Mouse (Mus musculus) lung, embryonic 14.5 days (tissue): ENCODE results near the gene Nr1d1. TPM values are rescaled to one million over a fixed set of nuclear protein-coding genes. Genes with fewer than 3 reads are reported as not detected.

ENCODE experiments used
- ATAC-seq: fragments of 200-750 bp; cut with Nextera tagmentation; 2 replicates; pipeline ENCODE4 v1.8.0; 2017; ENCODE audit warnings: mild to moderate bottlenecking, moderate TSS enrichment, moderate library complexity; ENCODE audit not compliant: insufficient read depth
- DNase-seq: peaks from one replicate; pipeline ENCODE4 v3.0.0-alpha.2; 2015
- H3K27ac ChIP-seq: fragments of 300-500 bp; sonication (generic); 2 replicates; pipeline ENCODE4 v1.5.1; 2014; ENCODE audit warnings: low read depth, mild to moderate bottlenecking, moderate library complexity
- H3K27me3 ChIP-seq: fragments of 300-500 bp; sonication (generic); 2 replicates; pipeline ENCODE4 v1.6.1; 2014; ENCODE audit warnings: low read length, control low read depth; ENCODE audit not compliant: insufficient read depth
- H3K36me3 ChIP-seq: fragments of 300-500 bp; sonication (generic); 2 replicates; pipeline ENCODE4 v1.6.1; 2014; ENCODE audit warnings: control low read depth; ENCODE audit not compliant: insufficient read depth
- H3K4me1 ChIP-seq: fragments of 300-500 bp; sonication (generic); 2 replicates; pipeline ENCODE4 v1.6.1; 2014; ENCODE audit warnings: antibody characterized with exemption, control low read depth; ENCODE audit not compliant: insufficient read depth
- H3K4me2 ChIP-seq: fragments of 300-500 bp; sonication (generic); 2 replicates; pipeline ENCODE4 v1.6.1; 2014; ENCODE audit warnings: mild to moderate bottlenecking
- H3K4me3 ChIP-seq: fragments of 300-500 bp; sonication (generic); 2 replicates; pipeline ENCODE4 v1.5.1; 2014; ENCODE audit warnings: low read depth, low read length
- H3K9ac ChIP-seq: fragments of 300-500 bp; sonication (generic); 2 replicates; pipeline ENCODE4 v1.6.1; 2014
- H3K9me3 ChIP-seq: fragments of 300-500 bp; sonication (generic); 2 replicates; pipeline ENCODE4 v1.6.1; 2016; ENCODE audit warnings: low read depth, low read length, control low read depth
- CTCF ChIP-seq: IDR thresholded peaks from 2 replicates; pipeline ENCODE4 v1.5.1; 2016; ENCODE audit warnings: antibody characterized with exemption, low read depth
- WGBS: fragments of 180-500 bp; shearing (Covaris S2); extraction: QIAGEN DNeasy Blood & Tissue Kit; methylation state at CpG from one replicate; pipeline ENCODE4 v1.1.7; 2014; 5-methylcytosine and 5-hydroxymethylcytosine counted together
- polyA plus RNA-seq: library from polyadenylated mRNA; unstranded; fragments of >200 nt; fragmentation: Nextera tagmentation; extraction: Ambion mirVana; gene quantifications from 2 replicates; pipeline ENCODE4 v1.2.1, GENCODE M21; 2014

Nr1d1 gene
- polyA plus RNA-seq, 1 experiment from 2014 or later = 1.4 TPM

DNA sequence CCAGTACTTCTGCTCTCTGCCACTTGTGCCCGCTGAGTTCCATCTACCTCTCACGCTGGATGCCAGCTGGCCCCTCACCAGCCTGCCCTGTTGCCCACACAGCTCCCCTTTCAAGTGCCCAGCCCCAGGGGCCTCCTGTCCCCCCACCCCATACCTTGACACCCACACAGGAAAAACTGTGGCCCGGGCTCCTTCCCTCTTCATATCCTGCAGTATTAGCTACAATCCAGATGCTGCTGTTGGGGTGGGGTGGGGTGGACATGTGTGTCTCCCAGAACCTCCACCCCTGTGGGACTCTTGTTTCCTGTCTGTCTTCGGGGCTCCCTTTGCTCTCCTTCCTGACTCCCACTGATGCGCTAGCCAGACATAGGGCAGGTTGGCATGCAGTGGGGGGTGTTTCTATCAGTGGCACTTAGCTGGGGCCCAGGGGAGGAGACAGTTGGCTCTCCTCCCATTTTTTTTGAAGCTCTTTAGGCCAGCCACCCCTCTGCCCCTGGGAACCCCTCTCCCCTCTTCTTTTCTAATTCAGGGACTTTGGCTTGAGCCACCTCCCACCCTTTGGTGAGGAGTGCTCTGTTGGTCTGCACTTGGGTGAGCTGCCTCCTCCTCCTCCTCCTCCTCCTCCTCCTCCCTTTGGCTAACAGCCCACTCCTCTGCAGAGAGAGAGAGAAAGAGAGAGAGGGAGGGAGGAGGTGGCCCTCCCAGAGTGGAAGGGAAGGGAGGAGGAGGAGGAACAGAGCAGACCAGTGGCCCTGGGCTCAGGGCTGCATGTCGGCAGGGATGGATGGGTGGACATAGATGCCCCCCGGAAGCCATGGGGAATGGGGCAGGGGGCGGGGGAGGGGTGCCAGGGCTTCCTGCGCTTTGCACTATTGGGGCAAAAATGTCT is 9.5 kb downstream of the Nr1d1 start:
- peaks cover 37% of the 10 kb centered on the region for H3K4me1 ChIP-seq
- peak overlapping the region; percentile 75 for H3K27ac ChIP-seq
- no peaks in the 10 kb centered on the region for H3K9me3 ChIP-seq
- 45% methylated on average over 5 of the region's 9 CpGs for WGBS
- no peak for TF ChIP-seq CTCF
- H3K36me3 ChIP-seq = peaks cover 63% of the 10 kb centered on the region
- H3K9ac ChIP-seq = peak overlapping the region; percentile 29
- H3K27me3 ChIP-seq = no peaks in the 10 kb centered on the region
- no peak overlapping the region for H3K4me3 ChIP-seq
- peak; percentile 21; the same call in 1 of the 2 replicates for ATAC-seq
- peak overlapping the region; percentile 23; the same call in 1 of the 2 replicates for H3K4me2 ChIP-seq
- DNase-seq = peak; percentile 68

DNA sequence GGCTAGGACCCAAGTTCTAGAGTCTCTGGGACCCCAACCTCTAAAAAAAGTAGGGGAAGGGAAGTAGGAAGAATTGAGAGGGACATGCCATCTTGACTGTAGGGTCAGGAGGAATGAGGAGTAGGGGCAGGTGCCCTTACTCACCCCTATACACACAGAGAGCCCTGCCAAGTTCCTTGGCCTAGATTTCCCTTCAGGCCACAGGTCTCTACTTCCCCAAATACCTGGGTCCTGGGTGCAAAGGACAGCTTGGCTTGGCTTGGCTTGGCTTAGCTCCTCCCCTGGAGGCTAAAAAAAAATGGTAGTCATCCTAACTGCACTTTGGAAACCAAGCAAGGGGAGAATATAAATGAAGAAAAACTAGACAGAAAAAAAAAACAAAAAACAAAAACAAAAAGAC is 10.4 kb downstream of the Nr1d1 start:
- no peak overlapping the region for H3K4me2 ChIP-seq
- peaks cover 37% of the 10 kb centered on the region for H3K4me1 ChIP-seq
- TF ChIP-seq CTCF = no peak
- DNase-seq = no peak
- no peak overlapping the region for H3K27ac ChIP-seq
- H3K36me3 ChIP-seq = peaks cover 62% of the 10 kb centered on the region
- H3K9me3 ChIP-seq = no peaks in the 10 kb centered on the region
- H3K27me3 ChIP-seq = no peaks in the 10 kb centered on the region
- H3K4me3 ChIP-seq = no peak overlapping the region
- no peak for ATAC-seq
- H3K9ac ChIP-seq = no peak overlapping the region

DNA sequence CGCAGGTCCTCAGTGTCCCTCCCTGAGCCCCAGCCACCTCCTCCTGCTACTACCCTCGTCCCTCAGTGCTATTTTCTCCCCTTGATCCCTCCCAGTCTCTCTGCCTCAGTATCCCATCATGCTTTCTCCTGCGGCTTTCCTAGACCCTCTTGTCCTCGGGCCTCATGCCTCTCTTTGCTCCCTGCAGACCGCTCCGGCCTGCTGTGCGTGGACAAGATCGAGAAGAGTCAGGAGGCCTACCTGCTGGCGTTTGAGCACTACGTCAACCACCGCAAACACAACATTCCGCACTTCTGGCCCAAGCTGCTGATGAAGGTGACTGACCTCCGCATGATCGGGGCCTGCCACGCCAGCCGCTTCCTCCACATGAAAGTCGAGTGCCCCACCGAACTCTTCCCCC is 11.0 kb downstream of the Nr1d1 start:
- H3K27me3 ChIP-seq = no peaks in the 10 kb centered on the region
- no peak for DNase-seq
- ATAC-seq = no peak
- H3K4me3 ChIP-seq = no peak overlapping the region
- TF ChIP-seq CTCF = no peak
- 76% methylated on average over 18 of the region's 18 CpGs for WGBS
- H3K9me3 ChIP-seq = no peaks in the 10 kb centered on the region
- H3K9ac ChIP-seq = no peak overlapping the region
- peaks cover 61% of the 10 kb centered on the region for H3K36me3 ChIP-seq
- peaks cover 37% of the 10 kb centered on the region for H3K4me1 ChIP-seq
- H3K4me2 ChIP-seq = no peak overlapping the region
- H3K27ac ChIP-seq = no peak overlapping the region

DNA sequence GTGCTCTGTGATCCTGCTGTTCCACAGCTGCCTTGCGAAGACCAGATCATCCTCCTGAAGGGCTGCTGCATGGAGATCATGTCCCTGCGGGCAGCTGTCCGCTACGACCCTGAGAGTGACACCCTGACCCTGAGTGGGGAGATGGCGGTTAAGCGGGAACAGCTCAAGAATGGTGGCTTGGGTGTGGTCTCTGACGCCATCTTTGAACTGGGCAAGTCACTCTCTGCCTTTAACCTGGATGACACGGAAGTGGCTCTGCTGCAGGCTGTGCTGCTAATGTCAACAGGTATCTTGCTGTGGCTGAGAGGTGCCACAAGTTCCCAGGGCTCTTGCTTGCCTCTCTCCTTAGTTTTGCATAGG is 11.7 kb downstream of the Nr1d1 start:
- Histone ChIP-seq H3K4me1 (peaks cover 31% of the 10 kb centered on the region), H3K4me3 (no peak overlapping the region), H3K36me3 (peaks cover 60% of the 10 kb centered on the region), H3K9me3 (no peaks in the 10 kb centered on the region), H3K27me3 (no peaks in the 10 kb centered on the region), H3K9ac (no peak overlapping the region), H3K4me2 (no peak overlapping the region), H3K27ac (peak overlapping the region; percentile 20; the same call in 1 of the 2 replicates)
- 82% methylated on average over 8 of the region's 8 CpGs for WGBS
- no peak for ATAC-seq
- TF ChIP-seq CTCF = no peak
- DNase-seq = no peak

DNA sequence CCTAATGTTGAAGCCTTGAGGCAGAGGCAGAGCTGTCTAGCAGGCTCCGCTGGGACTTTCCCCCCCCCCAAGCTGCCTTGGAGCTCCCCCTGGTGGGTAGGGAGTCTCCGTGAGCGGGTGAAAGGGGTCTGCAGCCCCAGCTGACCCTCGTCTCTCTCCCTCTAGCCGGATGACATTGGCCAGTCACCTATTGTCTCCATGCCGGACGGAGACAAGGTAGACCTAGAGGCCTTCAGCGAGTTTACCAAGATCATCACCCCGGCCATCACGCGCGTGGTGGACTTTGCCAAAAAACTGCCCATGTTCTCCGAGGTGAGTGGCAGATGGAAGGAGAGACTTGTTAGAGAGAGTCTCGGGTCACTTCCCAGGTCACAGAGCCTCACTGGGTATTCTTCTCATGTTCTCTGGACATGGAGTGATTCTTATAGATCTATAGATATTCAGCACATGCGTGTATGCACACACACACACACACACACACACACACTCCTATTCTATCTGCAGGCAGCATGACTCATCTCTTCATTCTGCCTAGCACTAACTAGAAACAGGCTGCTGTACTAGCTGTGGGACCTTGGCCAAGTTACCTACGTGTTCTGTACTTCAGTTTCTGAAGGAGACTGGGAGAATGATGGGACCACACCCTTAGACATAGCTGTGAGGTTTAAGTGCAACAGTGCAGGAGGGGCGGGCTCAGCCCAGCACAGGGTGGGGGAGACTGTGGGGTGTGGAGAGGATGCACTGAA is 12.2 kb downstream of the Nr1d1 start:
- Histone ChIP-seq H3K27ac (peak overlapping the region; percentile 48; the same call in 1 of the 2 replicates), H3K9ac (no peak overlapping the region), H3K4me2 (no peak overlapping the region), H3K9me3 (no peaks in the 10 kb centered on the region), H3K4me3 (no peak overlapping the region), H3K4me1 (peaks cover 26% of the 10 kb centered on the region), H3K27me3 (no peaks in the 10 kb centered on the region), H3K36me3 (peaks cover 64% of the 10 kb centered on the region)
- 62% methylated on average over 17 of the region's 17 CpGs for WGBS
- peak; percentile 62 for TF ChIP-seq CTCF
- ATAC-seq = no peak
- DNase-seq = peak; percentile 42

DNA sequence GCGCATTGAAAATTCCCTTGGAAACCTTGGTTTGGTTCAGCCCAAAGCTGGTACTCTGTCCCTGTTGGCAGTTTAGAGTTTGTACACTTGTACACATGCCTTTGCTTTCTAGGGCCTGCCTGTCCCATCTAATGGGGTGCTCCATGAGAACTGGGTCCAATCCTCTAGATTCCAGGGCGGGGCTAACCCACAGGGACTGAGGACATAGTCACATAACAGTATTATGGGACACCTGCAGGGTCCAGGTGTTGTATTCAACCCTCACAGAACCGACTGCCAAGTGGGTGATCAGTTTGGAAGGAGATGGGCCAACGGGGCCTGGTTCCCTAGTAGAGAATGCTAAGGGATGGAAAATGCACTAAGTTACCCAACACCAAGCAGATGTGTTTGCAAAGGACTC is 13.2 kb downstream of the Nr1d1 start:
- Histone ChIP-seq H3K27me3 (no peaks in the 10 kb centered on the region), H3K4me2 (no peak overlapping the region), H3K4me3 (no peak overlapping the region), H3K27ac (no peak overlapping the region), H3K9me3 (no peaks in the 10 kb centered on the region), H3K9ac (no peak overlapping the region), H3K36me3 (peaks cover 71% of the 10 kb centered on the region), H3K4me1 (peaks cover 17% of the 10 kb centered on the region)
- 85% methylated on average over 4 of the region's 4 CpGs for WGBS
- no peak for TF ChIP-seq CTCF
- DNase-seq (no peak), ATAC-seq (no peak)

DNA sequence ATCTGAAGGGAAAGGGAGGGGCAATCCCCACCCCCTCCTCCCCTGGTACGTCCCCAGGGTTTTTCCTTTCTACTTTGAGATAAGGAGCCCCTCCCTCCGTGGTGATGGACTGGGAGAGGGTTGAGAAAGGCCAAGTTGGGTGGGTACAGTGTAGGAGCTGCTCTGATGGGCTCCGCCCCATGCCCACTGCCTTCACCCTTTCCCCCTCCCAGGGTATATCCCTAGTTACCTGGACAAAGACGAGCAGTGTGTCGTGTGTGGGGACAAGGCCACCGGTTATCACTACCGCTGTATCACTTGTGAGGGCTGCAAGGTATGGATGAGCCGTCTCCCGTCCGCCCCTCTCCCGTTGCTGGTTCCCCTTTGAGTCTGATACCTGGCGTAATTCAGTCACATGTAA is 18.4 kb downstream of the Nr1d1 start:
- H3K9ac ChIP-seq = no peak overlapping the region
- H3K27ac ChIP-seq = no peak overlapping the region
- TF ChIP-seq CTCF = no peak
- DNase-seq (no peak), ATAC-seq (no peak)
- H3K4me2 ChIP-seq = no peak overlapping the region
- WGBS = 80% methylated on average over 12 of the region's 12 CpGs
- no peaks in the 10 kb centered on the region for H3K27me3 ChIP-seq
- no peak overlapping the region for H3K4me3 ChIP-seq
- peaks cover 16% of the 10 kb centered on the region for H3K4me1 ChIP-seq
- no peaks in the 10 kb centered on the region for H3K9me3 ChIP-seq
- H3K36me3 ChIP-seq = peaks cover 71% of the 10 kb centered on the region
